Mouse (Mus musculus): ENCODE data around the gene Ivns1abp.

The Ivns1abp gene

DNA sequence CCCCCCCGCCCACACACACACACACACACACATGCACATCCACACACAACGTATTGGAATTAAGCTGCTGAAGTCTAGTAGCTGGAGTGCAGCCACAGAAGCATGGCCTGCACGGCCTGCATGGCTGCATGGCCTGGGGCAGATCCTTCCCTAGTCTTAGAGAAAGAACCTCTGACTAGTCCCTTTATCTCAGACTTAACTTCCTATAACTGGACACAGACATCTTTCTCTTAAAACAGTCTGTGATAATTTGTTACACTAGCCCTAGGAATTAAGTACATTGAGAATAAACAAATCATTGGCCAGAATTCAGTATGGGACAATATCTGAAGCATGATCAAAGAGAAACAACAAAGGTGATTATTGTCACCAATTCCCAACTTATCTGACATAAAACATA is 2.0 kb upstream of the Ivns1abp start:
- DNase-seq: no peak

- DNase-seq: peak; percentile 65
These were observed 1.3 kb upstream of the Ivns1abp start for GRCm38 (mm10) chr1:151342968-151343367.

DNA sequence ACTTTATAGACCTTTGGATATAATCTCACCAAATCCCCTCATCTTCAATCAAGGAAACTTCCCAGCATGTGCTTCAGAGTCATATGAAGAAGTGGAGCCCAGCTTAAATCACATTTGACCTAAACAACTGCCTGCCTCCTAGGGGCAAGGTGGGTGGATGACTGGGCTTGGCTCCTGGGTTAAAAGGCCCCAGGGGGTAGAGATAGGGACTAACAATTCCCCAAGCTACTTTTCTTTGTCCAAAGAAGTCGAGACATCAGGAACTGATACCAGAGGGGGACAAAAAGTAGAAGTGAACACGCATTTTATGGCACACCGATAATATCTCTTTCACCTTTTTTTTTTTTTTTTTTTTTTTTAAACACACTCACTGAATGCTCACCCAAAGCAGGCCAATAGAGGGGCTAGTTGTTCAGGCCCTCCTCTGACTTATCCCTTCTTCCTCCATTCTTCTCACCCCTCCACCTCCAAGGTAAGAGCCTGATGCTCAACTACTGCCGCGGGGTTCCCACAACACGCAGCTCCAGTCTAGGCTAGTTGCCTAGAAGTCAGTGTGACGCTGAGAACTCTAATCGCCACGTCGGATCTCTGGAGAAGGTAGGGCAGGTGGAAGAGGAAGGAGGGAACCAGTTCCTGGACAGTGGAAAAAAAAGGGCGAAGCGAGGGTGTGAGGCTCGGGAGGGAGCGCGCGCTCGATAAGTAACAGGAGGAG is 550 bp upstream of the Ivns1abp start:
- DNase-seq: peak; percentile 39

- peak; percentile 96 for DNase-seq
These were observed 1.0 kb downstream of the Ivns1abp start for GRCm38 (mm10) chr1:151345109-151345862.

DNA sequence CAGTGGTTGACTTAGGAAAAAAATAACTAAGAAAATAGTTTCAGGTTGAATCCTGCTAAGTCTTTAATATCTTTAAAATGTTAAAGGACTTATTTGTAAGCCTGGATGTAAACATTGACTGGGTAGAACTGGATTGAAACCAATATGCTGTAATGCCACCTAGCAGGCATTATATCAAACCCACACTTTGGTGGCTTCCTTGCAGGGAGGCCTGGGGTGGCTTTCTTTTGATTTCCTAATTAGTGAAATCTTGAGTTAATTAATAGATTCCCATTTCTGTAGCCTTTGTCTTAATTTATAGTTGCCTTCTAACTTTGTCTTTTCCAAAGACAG is 1.6 kb downstream of the Ivns1abp start:
- DNase-seq: no peak

DNA sequence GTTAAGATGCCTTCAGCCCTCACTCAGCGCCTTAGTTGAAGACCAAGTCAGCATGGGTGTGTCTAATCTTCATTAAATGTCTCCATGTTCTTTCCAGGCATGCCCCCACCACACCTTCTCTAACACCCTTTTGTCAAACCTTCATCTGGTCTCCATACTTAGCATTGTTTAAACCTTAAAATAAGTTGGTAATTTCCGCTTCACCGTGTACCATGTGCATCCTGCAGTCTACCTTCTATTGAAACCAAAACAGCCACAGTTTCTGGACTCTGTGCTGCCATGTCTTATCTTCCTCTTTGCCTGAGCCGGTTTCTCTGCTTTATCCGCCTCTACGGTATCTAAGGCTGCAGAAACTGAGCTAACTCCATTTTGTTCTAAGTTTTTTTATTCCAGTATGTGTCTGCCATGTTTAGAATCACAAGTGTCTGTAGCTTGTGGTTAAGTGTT is 2.4 kb downstream of the Ivns1abp start:
- no peak for DNase-seq

DNA sequence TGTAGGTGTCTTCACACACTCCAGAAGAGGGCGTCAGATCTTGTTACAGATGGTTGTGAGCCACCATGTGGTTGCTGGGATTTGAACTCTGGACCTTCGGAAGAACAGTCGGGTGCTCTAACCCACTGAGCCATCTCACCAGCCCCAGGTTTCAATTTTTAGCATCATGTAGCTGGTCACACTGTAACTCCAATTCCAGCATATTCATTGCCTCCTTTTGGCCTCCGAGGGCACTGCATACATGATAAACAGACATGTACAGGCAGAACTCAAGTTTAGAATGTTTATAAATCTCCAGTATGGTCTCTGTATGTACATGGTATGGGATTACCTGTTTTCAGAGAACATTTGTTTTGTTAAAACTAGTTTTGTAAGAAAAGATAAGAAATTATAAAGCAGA is 4.0 kb downstream of the Ivns1abp start:
- DNase-seq: peak; percentile 40

DNA sequence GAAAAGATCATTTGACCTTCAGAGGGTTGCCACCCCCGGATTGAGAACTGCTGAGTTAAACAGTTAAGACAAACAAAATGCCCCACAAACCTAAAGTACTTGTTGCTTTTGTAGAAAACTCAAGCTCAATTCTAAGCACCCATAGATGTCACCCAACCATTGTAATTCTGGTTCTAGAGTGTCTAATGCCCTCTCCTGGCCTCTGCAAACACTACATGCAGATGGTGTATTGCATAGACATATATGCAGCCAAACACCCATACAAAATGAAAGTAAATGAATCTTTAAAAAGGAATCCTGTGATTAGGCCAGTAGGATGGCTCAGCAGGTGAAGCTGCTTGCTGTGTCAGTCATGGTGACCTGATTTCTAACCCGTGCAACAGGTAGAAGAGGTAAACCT is 8.6 kb downstream of the Ivns1abp start:
- DNase-seq: peak; percentile 57

DNA sequence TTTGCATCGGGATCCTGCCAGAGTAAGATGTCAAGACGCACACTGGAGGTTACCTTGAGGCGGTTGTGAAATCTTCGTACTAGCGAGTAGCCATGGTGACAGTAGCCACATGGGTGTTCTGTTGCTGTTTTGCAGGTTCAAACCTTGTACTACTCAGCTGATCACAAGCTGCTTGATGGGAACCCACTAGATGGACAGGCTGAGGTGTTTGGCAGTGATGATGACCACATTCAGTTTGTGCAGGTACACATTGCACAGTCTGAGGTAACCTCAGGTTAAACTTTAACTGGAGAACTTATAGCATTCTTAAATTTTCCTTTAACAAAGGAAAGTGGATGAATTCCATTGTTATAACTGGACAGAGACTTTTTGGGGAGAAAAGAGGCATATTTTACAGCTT is 11.7 kb downstream of the Ivns1abp start:
- DNase-seq: no peak

GRCm38 (mm10) chr1:151359374-151359773 is 15.1 kb downstream of the Ivns1abp start:
- no peak for DNase-seq

DNA sequence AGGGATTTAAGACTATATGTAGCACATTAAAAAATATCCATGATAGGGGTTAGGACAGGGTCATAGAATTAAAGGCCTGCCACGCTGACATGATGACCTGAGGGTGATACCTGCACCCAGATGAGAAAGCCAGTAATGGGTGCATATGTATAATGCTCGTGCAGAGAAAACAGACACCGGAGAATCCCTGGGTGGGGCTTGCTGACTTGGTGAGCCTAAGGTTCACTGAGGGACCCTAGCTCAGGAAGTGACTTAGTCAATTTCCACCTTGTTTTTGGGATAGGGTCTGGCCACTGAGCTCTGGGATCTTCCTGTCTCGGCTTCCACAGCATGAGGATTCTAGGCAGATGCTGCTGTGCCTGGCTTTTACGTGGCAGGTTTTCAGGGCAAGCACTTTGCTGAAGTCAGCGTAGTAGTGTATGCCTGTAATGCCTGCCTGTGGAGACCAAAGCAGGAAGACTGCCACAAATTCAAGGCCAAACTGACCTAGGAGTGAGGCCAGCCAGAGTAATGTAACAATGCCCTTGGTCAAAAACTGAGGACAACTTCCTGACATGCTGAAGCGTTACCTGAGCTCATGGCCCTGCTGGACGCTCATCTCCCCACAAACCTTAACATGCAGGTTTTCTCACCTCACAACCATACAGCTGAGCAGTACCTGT is 22.8 kb downstream of the Ivns1abp start:
- DNase-seq: no peak

GRCm38 (mm10) chr1:151367721-151368324 is 23.5 kb downstream of the Ivns1abp start:
- DNase-seq: no peak

DNA sequence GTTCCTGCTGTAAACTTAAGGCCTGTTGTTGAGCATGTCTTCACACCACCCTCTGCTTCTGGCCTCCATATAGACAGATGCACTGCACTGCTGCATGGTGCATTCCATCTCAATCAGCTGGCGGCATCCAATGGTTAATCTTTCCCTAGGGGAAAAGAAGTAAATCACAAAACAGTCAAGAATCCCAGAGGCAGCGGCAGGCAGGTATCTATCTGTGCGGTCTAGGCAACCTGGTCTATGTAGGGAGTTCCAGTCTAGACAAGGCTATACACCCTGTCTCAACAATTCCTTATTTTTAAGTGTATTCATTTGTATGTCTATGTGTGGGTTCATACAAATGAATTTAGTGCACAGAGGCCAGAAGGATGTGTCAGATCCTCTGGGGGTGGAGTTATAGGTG is 24.2 kb downstream of the Ivns1abp start:
- no peak for DNase-seq

DNA sequence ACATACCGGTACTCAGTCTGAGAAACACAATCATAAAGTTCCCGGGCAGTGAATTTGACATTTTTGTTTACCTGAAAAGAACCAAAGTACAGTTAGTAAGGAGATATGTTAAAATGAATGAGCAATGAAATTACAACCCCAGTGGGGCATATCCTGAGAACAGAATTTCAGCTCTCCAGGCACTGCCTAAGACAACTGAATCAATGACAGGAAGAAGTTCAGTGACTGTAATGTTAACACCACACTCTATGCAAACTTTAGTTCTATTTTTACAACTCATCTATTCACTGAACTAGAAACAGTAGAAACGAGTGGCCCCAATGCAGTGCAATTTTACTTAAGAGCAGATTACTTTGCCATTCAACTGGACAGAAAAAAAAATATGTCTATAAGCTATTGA is 26.3 kb downstream of the Ivns1abp start:
- DNase-seq: no peak

- no peak for DNase-seq
These were observed 27.3 kb downstream of the Ivns1abp start for GRCm38 (mm10) chr1:151371543-151371942.

- DNase-seq: no peak
These were observed 28.5 kb downstream of the Ivns1abp start for GRCm38 (mm10) chr1:151372823-151373222.

- no peak for DNase-seq
These were observed 33.1 kb downstream of the Ivns1abp start for GRCm38 (mm10) chr1:151377353-151377752.

DNA sequence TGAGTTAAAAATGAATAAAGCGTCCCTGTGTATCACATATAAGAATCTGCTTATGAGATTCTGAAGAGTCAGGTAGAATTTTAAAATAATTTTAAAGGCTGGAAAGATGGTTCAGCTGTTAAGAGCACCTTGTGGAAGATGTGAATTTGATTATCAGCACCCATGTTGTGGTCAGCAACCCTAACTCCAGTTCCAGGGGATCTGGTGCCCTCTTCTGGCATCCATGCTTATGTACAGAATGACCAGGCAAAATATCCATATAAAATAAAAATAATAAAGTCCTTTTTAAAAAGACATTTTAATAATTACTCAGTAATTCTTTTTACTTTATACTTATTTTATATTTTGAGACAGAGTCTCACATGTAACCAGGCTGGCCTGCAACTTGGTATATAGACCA is 45.8 kb downstream of the Ivns1abp start:
- DNase-seq: peak; percentile 30

DNA sequence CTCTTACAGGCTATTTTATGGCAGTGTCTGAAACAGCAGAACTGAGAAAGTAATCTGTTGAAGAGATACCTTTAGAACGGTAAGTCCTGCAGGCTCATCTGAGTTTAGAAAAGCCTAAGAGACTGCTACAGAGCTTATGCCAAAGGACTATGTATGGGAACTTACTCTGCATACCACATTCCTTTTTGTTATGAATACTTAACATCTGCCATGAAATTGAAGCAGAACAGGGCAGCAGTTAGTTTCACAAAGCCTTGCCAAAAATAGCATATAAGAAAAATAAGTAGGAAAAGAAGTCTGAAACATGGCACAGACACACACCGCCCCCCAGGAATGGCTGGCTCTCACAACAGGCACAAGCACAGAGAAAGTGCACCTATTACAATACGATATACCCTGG is 65.5 kb downstream of the Ivns1abp start:
- DNase-seq: no peak
